Mouse (Mus musculus): ENCODE results near the gene Rassf10. TPM values are rescaled to one million over a fixed set of nuclear protein-coding genes. Genes with fewer than 3 reads are reported as not detected.

The Rassf10 gene
- polyA plus RNA-seq, 1 experiment from 2014 or later = 0.71 TPM

GRCm38 (mm10) chr7:112946706-112947105, 7.1 kb upstream of the Rassf10 start:
- H3K4me2 ChIP-seq (replicated peaks; ENCODE audit: low read depth, low read length) = no peak overlapping the region
- no peak for ATAC-seq (ENCODE audit: low FRiP score)
- H3K9ac ChIP-seq (ENCODE audit: low read depth, low read length) = no peak overlapping the region
- no peaks in the 10 kb centered on the region for H3K9me3 ChIP-seq (ENCODE audit: control insufficient read depth, low read length)
- H3K36me3 ChIP-seq (ENCODE audit: control insufficient read depth, insufficient read depth, low read length) = no peaks in the 10 kb centered on the region
- WGBS = 61% methylated on average over 6 of the region's 6 CpGs
- H3K4me3 ChIP-seq (ENCODE audit: low read depth, low read length) = no peak overlapping the region
- H3K27ac ChIP-seq (ENCODE audit: low read depth, low read length) = no peak overlapping the region
- no peak for DNase-seq (ENCODE audit: low spot score)
- H3K27me3 ChIP-seq (ENCODE audit: control insufficient read depth, insufficient read depth, low read length) = no peaks in the 10 kb centered on the region
- H3K4me1 ChIP-seq (replicated peaks; ENCODE audit: control insufficient read depth, insufficient read depth, low read length) = no peaks in the 10 kb centered on the region

GRCm38 (mm10) chr7:112954351-112955102, 765 bp downstream of the Rassf10 start:
- DNase-seq (ENCODE audit: low spot score) (peak; percentile 64), ATAC-seq (ENCODE audit: low FRiP score) (peak; percentile 25; the same call in 1 of the 2 replicates)
- no peaks in the 10 kb centered on the region for H3K9me3 ChIP-seq (ENCODE audit: control insufficient read depth, low read length)
- H3K27ac ChIP-seq (ENCODE audit: low read depth, low read length) = no peak overlapping the region
- H3K4me1 ChIP-seq (replicated peaks; ENCODE audit: control insufficient read depth, insufficient read depth, low read length) = peaks cover 16% of the 10 kb centered on the region
- peak overlapping the region; percentile 31; the same call in 1 of the 2 replicates for H3K9ac ChIP-seq (ENCODE audit: low read depth, low read length)
- under 1% methylated on average over 81 of the region's 82 CpGs for WGBS
- no peaks in the 10 kb centered on the region for H3K36me3 ChIP-seq (ENCODE audit: control insufficient read depth, insufficient read depth, low read length)
- H3K27me3 ChIP-seq (ENCODE audit: control insufficient read depth, insufficient read depth, low read length) = peaks cover 37% of the 10 kb centered on the region
- peak overlapping the region; percentile 75 for H3K4me2 ChIP-seq (replicated peaks; ENCODE audit: low read depth, low read length)
- H3K4me3 ChIP-seq (ENCODE audit: low read depth, low read length) = peak overlapping the region; percentile 40

- peak overlapping the region; percentile 31; the same call in 1 of the 2 replicates for H3K9ac ChIP-seq (ENCODE audit: low read depth, low read length)
- no peak overlapping the region for H3K27ac ChIP-seq (ENCODE audit: low read depth, low read length)
- H3K4me1 ChIP-seq (replicated peaks; ENCODE audit: control insufficient read depth, insufficient read depth, low read length) = peaks cover 16% of the 10 kb centered on the region
- peak overlapping the region; percentile 40 for H3K4me3 ChIP-seq (ENCODE audit: low read depth, low read length)
- H3K4me2 ChIP-seq (replicated peaks; ENCODE audit: low read depth, low read length) = peak overlapping the region; percentile 75
- 4% methylated on average over 40 of the region's 40 CpGs for WGBS
- peak; percentile 54 for DNase-seq (ENCODE audit: low spot score)
- H3K9me3 ChIP-seq (ENCODE audit: control insufficient read depth, low read length) = no peaks in the 10 kb centered on the region
- ATAC-seq (ENCODE audit: low FRiP score) = peak; percentile 35; the same call in 1 of the 2 replicates
- H3K36me3 ChIP-seq (ENCODE audit: control insufficient read depth, insufficient read depth, low read length) = no peaks in the 10 kb centered on the region
- peaks cover 37% of the 10 kb centered on the region for H3K27me3 ChIP-seq (ENCODE audit: control insufficient read depth, insufficient read depth, low read length)
These were observed 1.5 kb downstream of the Rassf10 start for GRCm38 (mm10) chr7:112955103-112955827.

- H3K27me3 ChIP-seq (ENCODE audit: control insufficient read depth, insufficient read depth, low read length) = peaks cover 37% of the 10 kb centered on the region
- H3K9me3 ChIP-seq (ENCODE audit: control insufficient read depth, low read length) = no peaks in the 10 kb centered on the region
- ATAC-seq (ENCODE audit: low FRiP score) = no peak
- no peak overlapping the region for H3K9ac ChIP-seq (ENCODE audit: low read depth, low read length)
- H3K27ac ChIP-seq (ENCODE audit: low read depth, low read length) = no peak overlapping the region
- H3K4me1 ChIP-seq (replicated peaks; ENCODE audit: control insufficient read depth, insufficient read depth, low read length) = peaks cover 16% of the 10 kb centered on the region
- H3K4me3 ChIP-seq (ENCODE audit: low read depth, low read length) = no peak overlapping the region
- H3K4me2 ChIP-seq (replicated peaks; ENCODE audit: low read depth, low read length) = no peak overlapping the region
- no peaks in the 10 kb centered on the region for H3K36me3 ChIP-seq (ENCODE audit: control insufficient read depth, insufficient read depth, low read length)
- DNase-seq (ENCODE audit: low spot score) = peak; percentile 15
- WGBS = 37% methylated on average over 3 of the region's 3 CpGs
These were observed 2.2 kb downstream of the Rassf10 start for GRCm38 (mm10) chr7:112955955-112956354.

GRCm38 (mm10) chr7:112956961-112957360, 3.2 kb downstream of the Rassf10 start:
- H3K9ac ChIP-seq (ENCODE audit: low read depth, low read length) = no peak overlapping the region
- no peaks in the 10 kb centered on the region for H3K36me3 ChIP-seq (ENCODE audit: control insufficient read depth, insufficient read depth, low read length)
- H3K4me3 ChIP-seq (ENCODE audit: low read depth, low read length) = no peak overlapping the region
- H3K4me2 ChIP-seq (replicated peaks; ENCODE audit: low read depth, low read length) = no peak overlapping the region
- peaks cover 16% of the 10 kb centered on the region for H3K4me1 ChIP-seq (replicated peaks; ENCODE audit: control insufficient read depth, insufficient read depth, low read length)
- ATAC-seq (ENCODE audit: low FRiP score) (no peak), DNase-seq (ENCODE audit: low spot score) (no peak)
- peaks cover 37% of the 10 kb centered on the region for H3K27me3 ChIP-seq (ENCODE audit: control insufficient read depth, insufficient read depth, low read length)
- H3K27ac ChIP-seq (ENCODE audit: low read depth, low read length) = no peak overlapping the region
- whole genome bisulfite sequencing = 66% methylated on average over 7 of the region's 7 CpGs
- H3K9me3 ChIP-seq (ENCODE audit: control insufficient read depth, low read length) = no peaks in the 10 kb centered on the region

- ATAC-seq (ENCODE audit: low FRiP score) (no peak), DNase-seq (ENCODE audit: low spot score) (no peak)
- H3K27me3 ChIP-seq (ENCODE audit: control insufficient read depth, insufficient read depth, low read length) = peaks cover 37% of the 10 kb centered on the region
- H3K27ac ChIP-seq (ENCODE audit: low read depth, low read length) = no peak overlapping the region
- H3K36me3 ChIP-seq (ENCODE audit: control insufficient read depth, insufficient read depth, low read length) = no peaks in the 10 kb centered on the region
- H3K4me3 ChIP-seq (ENCODE audit: low read depth, low read length) = no peak overlapping the region
- no peak overlapping the region for H3K4me2 ChIP-seq (replicated peaks; ENCODE audit: low read depth, low read length)
- H3K9me3 ChIP-seq (ENCODE audit: control insufficient read depth, low read length) = no peaks in the 10 kb centered on the region
- H3K4me1 ChIP-seq (replicated peaks; ENCODE audit: control insufficient read depth, insufficient read depth, low read length) = peaks cover 16% of the 10 kb centered on the region
- H3K9ac ChIP-seq (ENCODE audit: low read depth, low read length) = no peak overlapping the region
- WGBS = 33% methylated on average over 6 of the region's 6 CpGs
These were observed 3.9 kb downstream of the Rassf10 start for GRCm38 (mm10) chr7:112957630-112958029.

GRCm38 (mm10) chr7:112966382-112966781, 12.6 kb downstream of the Rassf10 start:
- H3K4me3 ChIP-seq (ENCODE audit: low read depth, low read length) = no peak overlapping the region
- H3K27me3 ChIP-seq (ENCODE audit: control insufficient read depth, insufficient read depth, low read length) = no peaks in the 10 kb centered on the region
- no peak for DNase-seq (ENCODE audit: low spot score)
- no peaks in the 10 kb centered on the region for H3K9me3 ChIP-seq (ENCODE audit: control insufficient read depth, low read length)
- no peaks in the 10 kb centered on the region for H3K4me1 ChIP-seq (replicated peaks; ENCODE audit: control insufficient read depth, insufficient read depth, low read length)
- no peak overlapping the region for H3K9ac ChIP-seq (ENCODE audit: low read depth, low read length)
- no peaks in the 10 kb centered on the region for H3K36me3 ChIP-seq (ENCODE audit: control insufficient read depth, insufficient read depth, low read length)
- WGBS = 55% methylated on average over 6 of the region's 6 CpGs
- no peak overlapping the region for H3K27ac ChIP-seq (ENCODE audit: low read depth, low read length)
- no peak overlapping the region for H3K4me2 ChIP-seq (replicated peaks; ENCODE audit: low read depth, low read length)
- ATAC-seq (ENCODE audit: low FRiP score) = no peak

GRCm38 (mm10) chr7:112966786-112967185, 13.0 kb downstream of the Rassf10 start:
- no peak overlapping the region for H3K27ac ChIP-seq (ENCODE audit: low read depth, low read length)

More at GRCm38 (mm10) chr7:112966786-112967185, 13.0 kb downstream of the Rassf10 start:
- DNase-seq (ENCODE audit: low spot score) (no peak), ATAC-seq (ENCODE audit: low FRiP score) (no peak)
- no peak overlapping the region for H3K4me3 ChIP-seq (ENCODE audit: low read depth, low read length)
- no peaks in the 10 kb centered on the region for H3K36me3 ChIP-seq (ENCODE audit: control insufficient read depth, insufficient read depth, low read length)
- no peak overlapping the region for H3K9ac ChIP-seq (ENCODE audit: low read depth, low read length)
- H3K9me3 ChIP-seq (ENCODE audit: control insufficient read depth, low read length) = no peaks in the 10 kb centered on the region
- WGBS = 40% methylated on average over 3 of the region's 3 CpGs
- H3K4me1 ChIP-seq (replicated peaks; ENCODE audit: control insufficient read depth, insufficient read depth, low read length) = no peaks in the 10 kb centered on the region
- H3K4me2 ChIP-seq (replicated peaks; ENCODE audit: low read depth, low read length) = no peak overlapping the region
- no peaks in the 10 kb centered on the region for H3K27me3 ChIP-seq (ENCODE audit: control insufficient read depth, insufficient read depth, low read length)
